ENCODE assay signal across 8 mouse cellular contexts in genomic region chr11:106500393-106501307, GRCm38 (mm10). TPM values are rescaled to one million over a fixed set of nuclear protein-coding genes. Genes with fewer than 3 reads are reported as not detected.
DNase-seq lines count a peak whose midpoint lies in the region; ATAC-seq lines count a peak whose summit lies in the region.

No protein-coding gene starts in this region.

- peak overlapping the region; percentile 92 for H3K4me3 ChIP-seq in hindbrain, embryonic 15.5 days

- H3K27me3 ChIP-seq in hindbrain, embryonic 15.5 days = no peaks in the 10 kb centered on the region

- WGBS in hindbrain, embryonic 15.5 days = under 1% methylated on average over 50 of the region's 55 CpGs

- H3K9ac ChIP-seq in hindbrain, embryonic 15.5 days = peak overlapping the region; percentile 96

- ATAC-seq in hindbrain, embryonic 15.5 days (ENCODE audit: low FRiP score, low read depth) = peak; percentile 98

- H3K27ac ChIP-seq in hindbrain, embryonic 15.5 days (replicated peaks) = peak overlapping the region; percentile 96

- H3K4me2 ChIP-seq in hindbrain, embryonic 15.5 days = peak overlapping the region; percentile 85

- peaks cover 21% of the 10 kb centered on the region for H3K4me1 ChIP-seq in hindbrain, embryonic 15.5 days (replicated peaks)

- peaks cover 3% of the 10 kb centered on the region; the same call in 1 of the 2 replicates for H3K36me3 ChIP-seq in hindbrain, embryonic 15.5 days

- DNase-seq in T-cell, adult 2 months (ENCODE audit: low spot score) = peak; percentile 94
- DNase-seq in cerebellum, postnatal 36 days = peak; percentile 92 to 97
- peak; percentile 91 to 98 for DNase-seq in frontal cortex, postnatal 36 days (ENCODE audit: low spot score in 2 of 2)
- peak; percentile 97 for DNase-seq in left cerebral cortex, adult 11 months (ENCODE audit: low spot score)
- peak; percentile 95 to 96 for DNase-seq in lung, postnatal 4 days
- DNase-seq in retina, postnatal 7 days (ENCODE audit: low read depth, low spot score) = peak; percentile 96
- DNase-seq in urinary bladder, adult 2 months (ENCODE audit: low spot score) = peak; percentile 85

- no peaks in the 10 kb centered on the region for H3K9me3 ChIP-seq in hindbrain, embryonic 15.5 days

RNA-seq across cellular contexts. Expression of gene Ern1, which starts 13.0 kb away (rescaled TPM):
- polyA plus RNA-seq in hindbrain, embryonic 15.5 days (2015; fragmentation: Nextera tagmentation; extraction: Ambion mirVana) = 4.9 and 5.0 TPM in 2 replicates
- polyA plus RNA-seq in urinary bladder, adult 2 months (2012; rRNA removed) = 11.6 and 12.0 TPM in 2 replicates

Comparison
In these comparisons a context has a peak if more than half of its experiments do, and no peak if none do; other contexts are left out.
1. Peak in every context shown above with its lines: DNase-seq, ATAC-seq, H3K4me3 ChIP-seq and H3K27ac ChIP-seq.